Mouse (Mus musculus) thymus, adult 18-20 months (tissue): ENCODE data around the gene Pts.

Experiments
- DNase-seq, 2 experiments: peaks; one replicate each; pipeline ENCODE4 v3.0.0; 2022; ENCODE audit warnings: mixed read lengths in 2 of 2

Gene Pts

DNA sequence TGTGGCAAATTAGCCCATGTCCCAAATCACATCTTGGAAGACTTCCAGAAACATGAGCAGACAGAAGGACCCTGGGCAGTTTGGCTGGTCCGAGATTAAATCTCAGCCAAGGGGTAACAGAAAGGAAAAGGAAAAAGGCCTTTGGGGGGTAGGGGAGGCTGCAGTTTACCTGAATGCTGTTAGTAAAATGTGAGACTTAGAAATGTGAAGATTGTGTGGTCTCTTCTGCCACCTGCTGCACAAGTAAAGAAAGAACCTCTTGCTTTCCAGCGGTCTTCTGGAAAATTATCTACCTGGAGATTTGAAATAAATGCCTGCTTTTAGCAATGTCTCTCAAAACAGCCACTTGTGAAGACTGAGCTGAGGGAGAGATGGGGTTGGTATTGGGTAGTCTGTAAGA lies 2.4 kb upstream of the Pts start:
- DNase-seq, result no peak

DNA sequence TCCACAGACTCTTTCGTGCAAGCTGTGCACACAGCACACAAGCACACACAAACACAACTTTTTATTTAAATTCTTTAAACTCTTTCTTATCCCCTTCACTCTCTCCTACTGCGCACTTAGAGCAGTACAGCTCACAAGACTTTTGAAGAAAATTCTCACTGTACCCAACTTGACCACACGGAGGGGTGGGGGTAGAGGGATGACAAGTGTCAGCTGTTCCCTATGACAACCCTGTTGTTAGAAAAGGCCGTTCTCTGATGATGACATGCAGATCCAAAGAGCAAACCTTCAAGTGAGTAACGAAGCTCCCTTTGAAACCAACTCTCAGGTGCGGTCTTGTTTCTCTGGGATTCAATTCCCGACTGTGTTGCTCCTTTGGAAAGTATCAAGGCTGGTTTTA lies 664 bp downstream of the Pts start:
- no peak for DNase-seq

DNA sequence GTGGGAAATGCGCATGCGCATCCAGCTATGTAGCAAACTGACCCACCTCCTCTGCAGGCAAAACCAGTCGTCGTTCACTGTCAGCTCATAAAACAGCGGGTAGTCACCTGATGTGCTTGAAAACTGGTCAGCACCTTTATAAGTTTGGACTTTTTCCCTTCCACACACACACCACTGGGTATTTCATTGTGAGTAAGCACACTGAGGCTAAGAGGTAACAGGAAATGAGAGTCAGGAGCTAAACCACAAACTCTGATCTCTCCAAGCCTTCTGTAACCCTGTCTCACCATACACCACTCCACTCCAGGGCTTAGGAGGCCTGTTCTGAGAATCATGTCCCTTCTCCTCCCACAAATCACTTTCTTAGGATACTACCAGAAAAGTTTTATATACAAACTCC lies 2.9 kb downstream of the Pts start:
- no peak for DNase-seq

DNA sequence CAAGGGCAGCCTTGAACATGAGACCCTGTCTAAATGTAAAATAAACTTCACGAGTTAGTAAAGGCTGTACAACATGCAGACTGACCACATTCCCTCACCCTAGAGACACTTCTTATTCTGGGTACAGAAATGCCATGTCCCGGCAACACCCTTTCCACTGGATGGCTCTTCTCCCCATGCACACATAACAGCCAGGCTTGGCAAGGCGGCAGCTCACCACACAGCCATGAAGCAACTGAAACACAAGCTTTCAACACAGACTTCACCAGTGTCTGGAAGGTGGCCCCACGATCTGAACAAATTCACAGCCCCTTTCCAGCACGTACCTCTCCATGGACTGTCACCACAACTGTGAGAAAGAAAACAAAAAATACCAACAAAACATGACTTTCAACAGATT lies 3.6 kb downstream of the Pts start:
- DNase-seq, result no peak

DNA sequence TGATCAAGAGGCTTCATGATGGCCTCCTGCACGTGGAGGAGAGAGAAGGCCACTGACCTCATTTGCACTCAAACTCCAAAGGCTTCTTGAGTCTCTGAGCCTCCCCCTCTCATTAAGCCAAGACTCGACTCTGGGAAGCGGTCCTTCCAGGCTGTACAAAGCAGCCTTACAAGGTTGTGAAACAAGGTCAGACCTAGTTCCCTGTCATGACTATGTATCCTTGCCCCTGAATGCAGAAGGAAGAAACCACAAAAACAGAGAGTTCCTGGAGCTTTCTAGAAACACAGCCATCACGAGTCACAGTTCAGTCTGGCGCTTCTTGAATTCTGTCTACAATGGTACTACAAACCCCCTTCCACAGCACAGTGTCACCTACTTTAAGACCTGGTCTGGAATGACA lies 6.0 kb downstream of the Pts start:
- DNase-seq, result no peak

DNA sequence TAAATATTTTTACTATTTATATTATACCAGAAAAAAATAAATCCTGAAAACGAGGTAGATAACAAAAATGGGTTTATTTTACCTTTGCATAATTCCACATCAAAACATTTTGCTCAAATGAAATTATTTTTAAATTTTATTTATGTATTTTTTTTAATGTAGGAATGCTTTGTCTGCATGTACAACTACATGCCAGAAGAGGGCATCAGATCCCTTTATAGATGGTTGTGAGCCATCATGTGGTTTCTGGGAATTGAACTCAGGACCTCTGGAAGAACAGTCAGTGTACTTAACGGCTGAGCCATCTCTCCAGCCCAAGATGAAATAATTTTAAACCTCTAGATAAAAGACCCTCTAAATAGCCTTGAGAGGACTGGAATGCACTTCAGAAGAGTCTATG lies 7.0 kb downstream of the Pts start:
- no peak for DNase-seq

DNA sequence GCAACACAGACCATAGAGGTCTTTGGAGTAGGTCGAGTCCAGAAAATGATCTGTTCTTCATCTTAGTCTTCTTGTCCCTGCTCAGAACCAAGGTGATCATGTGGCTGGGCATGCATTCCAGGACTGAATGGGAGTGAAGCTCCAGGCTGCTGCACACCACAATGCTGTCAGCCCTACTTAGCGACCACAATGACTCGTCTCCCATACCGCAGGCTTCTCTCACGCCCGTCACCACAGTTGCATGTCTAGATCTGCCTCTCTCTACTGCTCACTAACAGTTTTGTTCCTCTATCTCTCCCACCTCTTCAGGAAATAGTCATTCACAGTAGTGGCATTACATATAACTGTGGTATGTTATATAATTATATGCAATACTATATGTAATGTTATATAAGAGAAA lies 7.8 kb downstream of the Pts start:
- DNase-seq, result no peak

DNA sequence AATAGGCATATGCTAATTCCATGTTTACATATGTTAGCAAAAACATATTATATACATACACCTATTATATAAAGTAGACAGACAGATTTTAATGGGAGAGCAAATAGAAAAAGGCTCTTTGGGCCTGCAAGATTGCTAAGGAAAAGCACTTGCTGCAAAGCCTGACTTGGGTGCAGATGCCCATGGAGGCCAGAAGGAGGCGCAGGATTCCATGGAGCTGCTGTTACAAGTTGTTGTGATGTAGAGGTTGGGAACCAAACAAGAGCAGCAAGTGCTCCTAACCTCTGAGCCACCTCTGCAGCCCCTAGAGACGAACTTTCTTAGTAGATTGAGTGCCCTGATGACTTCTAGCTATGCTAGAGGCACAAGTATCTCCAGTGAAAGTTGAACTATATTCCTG lies 9.7 kb downstream of the Pts start:
- DNase-seq, result no peak

DNA sequence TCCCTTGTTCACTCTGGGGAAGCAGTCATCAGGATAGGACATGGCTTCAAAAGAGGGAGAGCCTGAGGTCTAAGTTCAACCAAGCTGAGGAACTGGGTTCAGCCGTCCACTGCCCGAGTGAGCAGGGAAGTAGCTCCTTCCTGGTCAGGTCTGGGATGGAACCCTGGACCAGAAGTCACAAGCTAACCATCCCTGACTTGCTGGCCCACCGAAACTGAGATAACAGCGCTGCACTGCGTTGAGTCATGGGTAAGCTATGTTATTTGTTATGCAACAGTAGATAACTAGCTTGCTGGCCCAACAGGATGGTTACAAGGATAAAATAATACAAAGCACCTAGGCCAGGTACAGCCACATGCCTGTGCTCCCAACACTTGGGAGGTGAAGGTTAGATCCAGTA lies 13.1 kb downstream of the Pts start:
- no peak for DNase-seq

DNA sequence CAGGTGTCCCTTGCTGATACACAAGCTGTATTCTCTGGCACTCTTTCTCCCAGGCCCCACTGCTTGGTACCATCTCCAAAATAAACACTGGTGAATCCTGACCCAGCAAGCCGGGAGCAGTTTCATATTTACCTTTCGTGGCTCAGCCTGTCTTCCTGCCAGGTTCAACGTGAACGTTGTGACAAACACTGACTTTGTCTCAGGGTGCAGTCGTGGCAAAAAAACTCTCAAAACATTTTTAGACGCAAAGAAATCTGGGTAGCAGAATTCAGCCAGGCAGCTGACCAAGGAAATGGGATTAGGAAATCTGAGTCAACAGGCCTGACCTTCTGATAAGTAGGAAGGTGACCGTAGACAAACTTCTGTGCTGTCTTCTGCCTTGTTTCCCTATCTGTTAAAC lies 21.0 kb downstream of the Pts start:
- no peak for DNase-seq

DNA sequence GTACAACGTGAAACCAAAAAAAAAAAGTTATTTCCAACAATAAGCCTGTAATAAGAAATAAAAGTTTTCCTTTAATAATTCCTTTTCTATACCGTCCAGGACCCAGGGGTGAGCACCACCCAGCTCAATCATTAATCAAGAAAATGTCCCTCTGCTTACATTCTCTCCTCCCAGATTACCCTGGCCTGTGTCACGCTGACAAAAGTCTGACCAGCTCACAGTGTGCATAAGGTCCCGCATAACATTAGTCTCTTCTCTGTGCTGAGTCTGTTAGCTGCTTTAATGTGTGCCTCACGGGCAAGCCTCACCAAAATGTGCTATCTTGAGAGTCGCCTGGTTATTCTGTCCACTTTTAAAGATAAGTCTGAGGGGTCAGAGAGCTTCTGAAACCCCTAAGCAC lies 23.1 kb downstream of the Pts start:
- DNase-seq, result no peak

DNA sequence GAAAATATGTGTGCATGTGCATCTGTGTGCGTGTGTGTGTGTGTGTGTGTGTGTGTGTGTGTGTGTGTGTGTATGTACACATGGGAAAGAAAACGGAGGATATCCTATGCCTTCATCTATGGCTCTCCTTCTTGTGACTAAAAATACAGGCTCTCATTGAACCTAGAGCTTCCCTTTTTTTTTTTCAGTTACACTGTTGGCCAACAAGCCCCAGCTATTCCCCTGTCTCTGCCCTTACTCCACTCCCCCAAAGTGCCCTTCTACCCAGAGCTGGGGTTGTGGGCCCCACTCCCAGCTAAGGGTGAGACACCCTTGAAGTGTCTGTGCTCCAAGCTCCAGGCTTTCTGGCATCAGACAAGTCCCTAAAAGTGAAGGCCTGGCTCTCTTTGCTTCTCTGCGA lies 25.6 kb downstream of the Pts start:
- no peak for DNase-seq

DNA sequence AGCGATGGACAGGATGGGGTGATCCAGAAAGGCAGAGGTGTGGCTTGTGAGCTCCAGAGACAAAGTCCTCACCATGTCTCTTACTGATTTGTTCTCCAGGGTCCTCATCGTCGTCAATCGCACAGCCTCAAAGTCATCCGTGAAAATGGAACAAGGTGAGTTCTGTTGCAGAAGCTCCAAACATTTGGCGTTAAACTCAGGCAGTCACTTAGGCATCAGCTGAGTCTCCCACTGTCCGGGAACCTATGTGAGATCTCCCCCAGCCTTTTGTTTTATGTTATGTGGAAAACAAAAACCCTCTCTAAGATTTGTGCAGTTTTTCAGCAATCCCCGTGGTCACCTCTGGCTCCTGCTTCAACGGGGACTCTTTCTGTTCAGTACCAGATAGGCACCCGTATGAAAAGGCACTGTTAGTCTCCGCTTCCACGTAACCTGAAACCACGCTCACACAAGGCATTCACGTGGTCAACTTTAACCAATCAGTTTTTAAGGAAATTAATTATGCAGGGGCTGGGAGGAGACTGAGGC lies 27.5 kb downstream of the Pts start:
- no peak for DNase-seq

DNA sequence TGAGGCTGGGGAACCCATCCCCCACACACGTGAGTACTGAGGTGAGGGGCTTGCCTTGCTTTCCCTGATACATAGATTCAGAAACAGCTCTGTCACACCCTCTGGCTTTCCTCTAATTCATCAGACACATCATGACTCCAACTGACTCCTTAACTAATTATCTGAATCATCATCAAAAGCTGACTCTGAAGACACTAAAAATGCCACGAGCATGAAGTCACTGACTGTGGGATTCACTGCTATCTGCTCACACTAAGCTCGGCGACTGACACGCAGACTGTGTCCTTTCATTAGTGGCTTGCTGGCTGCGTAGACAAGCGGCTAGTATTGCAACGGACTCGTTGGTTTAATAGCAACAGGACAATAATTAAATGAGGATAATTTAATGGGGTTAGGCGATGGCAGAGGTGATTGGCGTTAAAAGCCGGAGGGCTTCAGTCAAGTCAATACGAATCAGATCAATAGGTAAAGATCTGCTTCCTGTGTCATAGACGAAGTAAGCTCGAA lies 28.0 kb downstream of the Pts start:
- no peak for DNase-seq

DNA sequence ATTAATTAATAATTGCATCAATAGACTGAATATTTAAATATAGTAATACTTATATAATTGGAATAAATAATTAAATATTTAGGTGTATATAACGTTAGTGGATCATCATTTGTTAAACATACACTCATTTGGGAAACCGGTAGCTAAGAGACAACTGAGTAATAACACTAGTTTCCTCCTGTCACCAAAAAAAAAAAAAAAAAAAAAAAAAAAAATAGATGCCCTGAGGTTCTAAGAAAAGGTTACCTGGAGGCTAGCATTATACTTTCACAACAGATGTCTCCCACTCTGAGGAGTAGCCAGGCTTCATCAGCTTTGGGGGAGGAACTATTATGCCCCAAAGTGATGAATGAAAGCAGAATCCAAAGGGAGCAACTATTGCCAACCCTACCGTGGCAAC lies 28.7 kb downstream of the Pts start:
- no peak for DNase-seq

DNA sequence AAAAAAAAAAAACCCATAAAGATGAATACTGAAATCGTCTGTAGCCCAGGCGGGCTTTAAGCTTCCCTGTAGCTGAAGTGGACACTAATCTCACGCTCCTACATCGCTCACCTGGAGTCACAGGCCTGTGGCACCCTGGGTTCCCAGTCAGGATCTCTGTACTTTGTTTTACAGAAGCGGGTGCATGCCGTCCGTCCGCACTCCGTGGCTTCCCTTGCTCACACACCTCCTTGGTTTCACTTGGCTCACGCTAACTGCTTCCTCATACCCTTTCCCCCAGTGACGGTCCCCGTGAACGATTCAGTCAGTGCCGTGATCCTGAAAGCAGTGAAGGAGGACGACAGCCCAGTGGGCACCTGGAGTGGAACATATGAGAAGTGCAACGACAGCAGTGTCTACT lies 29.7 kb downstream of the Pts start:
- no peak for DNase-seq

DNA sequence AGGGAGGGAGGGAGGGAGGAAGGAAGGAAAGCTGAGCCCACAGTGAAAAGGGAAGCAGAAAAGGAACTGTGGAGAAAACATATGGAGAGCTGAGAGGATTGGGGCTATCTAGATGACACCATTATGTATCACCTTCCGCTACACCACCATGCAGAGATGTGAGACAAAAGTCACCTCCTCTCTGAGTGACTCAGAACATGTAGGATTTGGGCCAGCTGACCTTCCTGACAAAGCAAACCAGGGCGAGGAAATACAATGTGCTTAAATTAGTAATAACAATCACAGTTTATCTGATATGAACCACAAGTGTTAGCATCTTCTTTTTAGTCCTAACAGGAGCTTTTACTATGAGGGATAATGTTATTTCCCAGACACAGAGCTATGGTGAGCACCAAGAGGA lies 31.0 kb downstream of the Pts start:
- DNase-seq, result no peak

DNA sequence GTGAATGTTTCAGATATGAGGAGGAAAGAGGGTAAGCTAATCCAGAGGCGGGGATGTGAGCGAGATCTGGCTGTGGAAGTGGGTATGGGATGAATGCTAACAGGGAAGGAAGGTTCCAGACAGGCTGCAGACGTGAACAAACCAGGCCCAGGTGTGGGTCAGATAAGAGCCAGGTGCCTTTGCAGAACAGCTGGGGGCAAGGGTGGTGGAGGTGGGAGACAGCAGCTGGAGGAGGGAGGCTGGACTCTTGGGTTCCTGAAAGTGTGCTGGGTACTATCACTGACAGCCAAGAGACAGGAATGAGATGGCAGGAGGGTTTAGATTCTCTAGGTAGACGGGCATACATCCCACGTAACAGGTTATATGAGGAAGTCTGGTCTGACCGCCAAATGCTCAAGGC lies 31.4 kb downstream of the Pts start:
- no peak for DNase-seq

DNA sequence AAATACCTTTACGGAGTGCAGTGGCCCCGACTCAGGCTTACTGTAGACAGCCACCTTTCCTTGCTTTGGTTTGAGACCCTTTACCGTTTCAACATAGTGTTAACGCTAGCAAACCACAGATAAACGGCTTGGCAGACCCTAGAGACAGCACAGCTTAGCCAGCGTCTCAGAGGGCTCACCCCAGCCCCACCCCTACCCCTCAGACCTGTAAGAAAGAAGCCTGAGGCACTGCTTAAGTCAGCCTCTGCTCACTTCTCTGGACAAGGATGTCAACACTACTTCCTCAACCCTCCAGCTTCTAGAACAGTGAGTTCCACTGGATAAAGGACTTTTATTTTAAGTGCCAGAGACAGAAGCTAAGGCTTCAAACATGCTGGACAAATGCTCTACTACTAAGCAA lies 32.0 kb downstream of the Pts start:
- no peak for DNase-seq

DNA sequence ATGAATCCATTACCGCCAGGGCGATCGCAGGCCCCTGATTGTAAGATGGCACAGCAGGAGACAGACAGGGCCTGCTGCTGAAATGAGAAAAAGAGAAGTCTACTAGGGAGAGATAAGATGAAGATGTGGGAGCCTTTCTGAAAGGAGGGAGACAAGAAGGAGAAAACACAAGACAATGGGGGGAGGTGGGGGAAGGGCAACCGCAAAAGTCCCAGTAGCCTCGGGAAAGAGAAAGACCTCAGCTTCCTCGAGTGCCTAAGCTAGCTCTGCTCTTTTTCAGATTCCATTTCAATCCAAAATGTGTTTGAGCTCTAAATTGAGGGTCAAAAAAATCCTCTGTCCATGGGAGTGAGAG lies 32.4 kb downstream of the Pts start:
- DNase-seq, result no peak

DNA sequence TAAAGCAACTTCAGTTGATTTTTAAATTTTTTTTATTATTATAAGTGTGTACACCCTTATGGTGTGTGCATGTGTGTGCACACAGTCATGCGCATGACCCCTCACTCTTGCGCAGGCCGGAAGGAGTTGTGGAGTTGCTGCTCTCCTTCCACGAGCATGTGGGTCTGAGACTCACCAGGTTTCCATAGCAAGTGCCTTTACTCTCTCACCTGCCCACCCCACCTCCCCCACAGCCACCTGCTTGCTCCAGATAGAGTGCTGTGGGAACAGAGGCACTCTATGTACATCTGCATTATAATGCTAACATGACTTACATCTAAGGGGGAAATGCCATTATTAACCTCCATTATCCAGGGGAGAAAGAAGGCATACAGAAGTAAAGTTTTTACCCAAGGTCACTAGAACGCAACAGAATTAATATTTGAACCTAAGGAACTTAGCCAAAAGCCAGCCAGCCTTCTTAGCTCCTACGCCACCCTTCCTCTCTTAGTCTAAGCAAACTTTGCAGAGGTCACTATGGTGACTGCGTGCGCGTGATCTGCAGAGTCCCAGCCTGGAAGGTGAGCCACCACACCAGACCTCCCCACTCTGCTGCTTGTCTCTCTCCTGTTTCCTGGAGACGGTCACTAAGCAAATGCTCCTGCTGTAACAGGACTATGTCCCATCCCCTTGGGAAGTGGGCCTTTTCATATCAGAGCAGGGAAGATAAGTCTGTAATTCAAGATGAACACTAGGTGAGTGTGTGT lies 32.9 kb downstream of the Pts start:
- no peak for DNase-seq

DNA sequence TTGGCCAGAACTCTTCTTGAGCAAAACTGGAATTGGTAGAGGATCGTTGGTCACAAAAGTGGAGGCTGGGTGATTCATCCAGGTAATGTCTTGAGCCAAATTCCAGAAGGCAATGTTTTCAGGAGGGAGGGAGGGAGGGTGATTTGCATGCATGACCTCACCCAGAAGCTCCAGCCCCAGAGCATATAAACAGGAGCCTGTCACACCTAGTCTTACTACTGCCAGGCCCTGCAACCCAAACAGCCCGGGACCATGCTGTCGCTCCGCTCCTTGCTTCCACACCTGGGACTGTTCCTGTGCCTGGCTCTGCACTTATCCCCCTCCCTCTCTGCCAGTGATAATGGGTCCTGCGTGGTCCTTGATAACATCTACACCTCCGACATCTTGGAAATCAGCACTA lies 34.2 kb downstream of the Pts start, which contains the start of gene Plet1:
Gene Plet1 (plus strand): TSS at position 215 of the 400 bp plus-strand sequence.
- no peak for DNase-seq

DNA sequence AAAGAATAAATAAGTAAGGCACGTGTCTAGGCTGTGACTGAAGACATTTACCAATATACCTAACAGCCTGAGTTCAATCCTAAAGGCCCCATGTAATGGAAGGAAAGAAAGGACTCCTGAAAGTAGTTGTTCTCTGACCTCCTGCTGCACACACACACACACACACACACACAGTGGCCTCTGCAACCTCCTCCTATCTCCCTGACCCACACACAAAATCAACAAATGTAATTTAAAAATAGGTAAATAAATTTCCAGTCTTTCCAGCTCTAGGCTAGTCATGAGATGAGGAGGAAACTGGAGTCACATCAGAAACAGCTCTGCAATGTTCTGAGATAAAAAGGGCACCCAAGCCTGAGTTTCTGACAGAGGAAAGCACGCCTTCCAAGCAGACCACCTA lies 34.7 kb downstream of the Pts start:
- no peak for DNase-seq

DNA sequence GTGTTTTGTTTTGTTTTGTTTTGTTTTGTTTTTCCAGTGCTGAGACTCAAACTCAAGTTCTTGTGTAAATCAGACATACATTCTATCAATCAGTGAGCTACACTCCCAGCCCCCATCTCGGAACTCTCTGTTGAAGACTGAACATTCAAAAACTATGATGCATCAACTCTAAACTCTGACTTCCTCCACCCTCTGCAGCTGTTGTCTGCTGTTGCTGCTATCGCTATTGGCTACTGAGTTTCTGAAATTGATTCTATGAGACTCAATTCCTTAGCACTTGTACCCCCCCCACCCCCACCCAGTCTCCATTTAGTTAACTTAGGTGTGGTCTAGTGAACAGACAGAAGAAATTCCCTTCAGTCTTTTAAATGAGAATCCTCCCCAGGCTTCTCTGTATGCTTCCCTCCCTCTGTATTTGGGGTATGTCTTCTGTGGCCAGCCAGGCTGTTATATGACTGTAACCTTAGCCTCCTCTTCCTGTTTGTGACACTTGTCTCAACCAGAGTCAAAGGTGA lies 36.9 kb downstream of the Pts start:
- DNase-seq, result no peak

DNA sequence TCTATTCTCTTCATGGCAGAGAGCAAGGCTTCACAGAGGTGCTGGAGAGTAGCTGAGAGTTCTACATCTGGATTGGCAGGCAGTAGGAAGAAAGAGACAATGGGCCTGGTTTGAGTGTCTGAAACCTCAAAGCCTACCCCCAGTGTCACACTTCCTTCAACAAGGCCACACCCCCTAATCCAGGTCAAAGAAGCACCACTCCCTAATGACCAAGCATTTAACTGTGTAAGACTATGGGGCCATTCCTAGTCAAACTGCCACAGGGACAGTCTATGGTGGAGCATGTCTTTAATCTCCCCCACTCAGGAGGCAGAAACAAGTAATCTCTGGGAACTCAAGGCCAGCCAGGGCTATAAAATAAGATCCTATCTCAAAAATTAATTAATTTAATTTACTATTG lies 37.7 kb downstream of the Pts start:
- no peak for DNase-seq
